Mouse (Mus musculus): ENCODE measurements around the gene Lfng.

GRCm38 (mm10) chr5:140568321-140568970 is 38.7 kb upstream of the Lfng start:
- TF ChIP-seq POLR2A (IDR thresholded peaks at IDR 0.05; ENCODE audit: borderline replicate concordance, low read depth, low read length), result no peak
- peak; percentile 76 for TF ChIP-seq CTCF (IDR thresholded peaks at IDR 0.05; ENCODE audit: low read depth, low read length)
